8 mouse cellular contexts compared by ENCODE assay signal in genomic region chr6:29198309-29199222, GRCm38 (mm10). TPM values are rescaled to one million over a fixed set of nuclear protein-coding genes. Genes with fewer than 3 reads are reported as not detected.
DNase-seq lines count a peak whose midpoint lies in the region; ATAC-seq and TF ChIP-seq lines count a peak whose summit lies in the region.

No protein-coding gene starts in this region.

- peak overlapping the region; percentile 38 for H3K4me3 ChIP-seq in embryonic facial prominence, embryonic 13.5 days
- H3K4me3 ChIP-seq in heart, embryonic 10.5 days = peak overlapping the region; percentile 58
- peak overlapping the region; percentile 28 for H3K4me3 ChIP-seq in kidney, embryonic 14.5 days (ENCODE audit: low read length)
- H3K4me3 ChIP-seq in limb, embryonic 14.5 days (replicated peaks; ENCODE audit: low read length) = peak overlapping the region; percentile 24
- H3K4me3 ChIP-seq in midbrain, postnatal 0 days (ENCODE audit: low read depth, low read length) = peak overlapping the region; percentile 30; the same call in 1 of the 2 replicates

- peaks cover 15% of the 10 kb centered on the region for H3K27me3 ChIP-seq in embryonic facial prominence, embryonic 13.5 days
- H3K27me3 ChIP-seq in heart, embryonic 10.5 days (ENCODE audit: insufficient read depth, poor library complexity, severe bottlenecking) = peaks cover 35% of the 10 kb centered on the region
- H3K27me3 ChIP-seq in kidney, embryonic 14.5 days (ENCODE audit: control insufficient read depth, insufficient read depth, low read length) = no peaks in the 10 kb centered on the region
- H3K27me3 ChIP-seq in limb, embryonic 14.5 days (ENCODE audit: control insufficient read depth, insufficient read depth, low read length) = no peaks in the 10 kb centered on the region
- H3K27me3 ChIP-seq in midbrain, postnatal 0 days (ENCODE audit: insufficient read depth, low read length) = no peaks in the 10 kb centered on the region

- H3K9me3 ChIP-seq in embryonic facial prominence, embryonic 13.5 days = no peaks in the 10 kb centered on the region
- no peaks in the 10 kb centered on the region for H3K9me3 ChIP-seq in heart, embryonic 10.5 days
- H3K9me3 ChIP-seq in kidney, embryonic 14.5 days (ENCODE audit: control insufficient read depth, low read length) = no peaks in the 10 kb centered on the region
- H3K9me3 ChIP-seq in limb, embryonic 14.5 days (ENCODE audit: control insufficient read depth, low read length) = no peaks in the 10 kb centered on the region
- no peaks in the 10 kb centered on the region for H3K9me3 ChIP-seq in midbrain, postnatal 0 days (ENCODE audit: low read length)

- peak; percentile 64; the same call in 1 of the 2 replicates for ATAC-seq in embryonic facial prominence, embryonic 13.5 days (ENCODE audit: insufficient number of reproducible peaks, insufficient read depth, low FRiP score, low TSS enrichment, low read depth)
- ATAC-seq in kidney, embryonic 14.5 days (ENCODE audit: low FRiP score, low TSS enrichment) = peak; percentile 84
- peak; percentile 89 for ATAC-seq in limb, embryonic 14.5 days (ENCODE audit: low FRiP score, low read depth)
- peak; percentile 82 for ATAC-seq in midbrain, postnatal 0 days (ENCODE audit: low FRiP score)

- H3K9ac ChIP-seq in embryonic facial prominence, embryonic 13.5 days = peak overlapping the region; percentile 57
- H3K9ac ChIP-seq in kidney, embryonic 14.5 days (ENCODE audit: low read depth, low read length) = no peak overlapping the region
- peak overlapping the region; percentile 22; the same call in 1 of the 2 replicates for H3K9ac ChIP-seq in limb, embryonic 14.5 days (ENCODE audit: low read depth, low read length, severe bottlenecking)
- H3K9ac ChIP-seq in midbrain, postnatal 0 days (replicated peaks; ENCODE audit: low read length, poor library complexity, severe bottlenecking) = peak overlapping the region; percentile 39; the same call in 1 of the 2 replicates

- no peak for TF ChIP-seq POLR2A in limb, embryonic 14.5 days (IDR thresholded peaks at IDR 0.05; ENCODE audit: borderline replicate concordance, extremely low read depth, insufficient read depth, insufficient read length)

- peak; percentile 52 for DNase-seq in 3134 (ENCODE audit: extremely low read depth, insufficient read length, low spot score)
- peak; percentile 88 for DNase-seq in adrenal gland, postnatal 25 days
- peak; percentile 95 for DNase-seq in heart, embryonic 10.5 days (ENCODE audit: low spot score)
- peak; percentile 95 for DNase-seq in limb, embryonic 14.5 days (ENCODE audit: low spot score)
- peak; percentile 98 for DNase-seq in midbrain, postnatal 0 days (ENCODE audit: low spot score)
- DNase-seq in spleen, postnatal 10 days (ENCODE audit: low spot score in 2 of 2) = peak; percentile 57 to 86

- H3K36me3 ChIP-seq in embryonic facial prominence, embryonic 13.5 days = peaks cover 30% of the 10 kb centered on the region
- H3K36me3 ChIP-seq in heart, embryonic 10.5 days = peaks cover 29% of the 10 kb centered on the region
- H3K36me3 ChIP-seq in kidney, embryonic 14.5 days (ENCODE audit: control insufficient read depth, insufficient read depth, low read length) = peaks cover 2% of the 10 kb centered on the region; the same call in 1 of the 2 replicates
- peaks cover 14% of the 10 kb centered on the region for H3K36me3 ChIP-seq in limb, embryonic 14.5 days (ENCODE audit: control insufficient read depth, insufficient read depth, low read length)
- H3K36me3 ChIP-seq in midbrain, postnatal 0 days (ENCODE audit: insufficient read depth, low read length) = peaks cover 28% of the 10 kb centered on the region

- H3K4me1 ChIP-seq in embryonic facial prominence, embryonic 13.5 days = peaks cover 10% of the 10 kb centered on the region
- H3K4me1 ChIP-seq in heart, embryonic 10.5 days = peaks cover 32% of the 10 kb centered on the region
- H3K4me1 ChIP-seq in kidney, embryonic 14.5 days (ENCODE audit: control insufficient read depth, insufficient read depth, low read length) = 0 out of 2 replicates have a peak, but pooled peaks cover 4% of the 10 kb centered on the region
- H3K4me1 ChIP-seq in limb, embryonic 14.5 days (ENCODE audit: control insufficient read depth, insufficient read depth, low read length) = no peaks in the 10 kb centered on the region; the same call in 1 of the 2 replicates
- H3K4me1 ChIP-seq in midbrain, postnatal 0 days (ENCODE audit: insufficient read depth, low read length) = 0 out of 2 replicates have a peak, but pooled peaks cover 7% of the 10 kb centered on the region

- peak; percentile 95 for TF ChIP-seq CTCF in midbrain, postnatal 0 days (IDR thresholded peaks at IDR 0.05)

- no peak overlapping the region for H3K27ac ChIP-seq in embryonic facial prominence, embryonic 13.5 days
- H3K27ac ChIP-seq in heart, embryonic 10.5 days = peak overlapping the region; percentile 36
- no peak overlapping the region for H3K27ac ChIP-seq in kidney, embryonic 14.5 days (ENCODE audit: low read depth, low read length)
- H3K27ac ChIP-seq in limb, embryonic 14.5 days (replicated peaks; ENCODE audit: low read depth, low read length) = no peak overlapping the region
- H3K27ac ChIP-seq in midbrain, postnatal 0 days (ENCODE audit: low read depth, low read length) = peak overlapping the region; percentile 40

- 13% methylated on average over 25 of the region's 25 CpGs for WGBS in embryonic facial prominence, embryonic 13.5 days
- WGBS in heart, embryonic 10.5 days = 15% methylated on average over 25 of the region's 25 CpGs
- 12% methylated on average over 25 of the region's 25 CpGs for WGBS in kidney, embryonic 14.5 days
- WGBS in limb, embryonic 14.5 days = 15% methylated on average over 25 of the region's 25 CpGs
- WGBS in midbrain, postnatal 0 days = 5% methylated on average over 25 of the region's 25 CpGs

- peak overlapping the region; percentile 59 for H3K4me2 ChIP-seq in embryonic facial prominence, embryonic 13.5 days
- peak overlapping the region; percentile 38 for H3K4me2 ChIP-seq in kidney, embryonic 14.5 days (replicated peaks; ENCODE audit: low read depth, low read length)
- H3K4me2 ChIP-seq in limb, embryonic 14.5 days (replicated peaks; ENCODE audit: low read depth, low read length, severe bottlenecking) = peak overlapping the region; percentile 51
- H3K4me2 ChIP-seq in midbrain, postnatal 0 days (ENCODE audit: low read depth, low read length, poor library complexity, severe bottlenecking) = peak overlapping the region; percentile 55

RNA-seq across cellular contexts. Expression of gene Impdh1, which starts 17.6 kb away (rescaled TPM):
- total RNA-seq in adrenal gland, postnatal 25 days (2021) = 76.4 and 81.1 TPM in 2 replicates
- 39.1 and 39.5 TPM in 2 replicates for polyA plus RNA-seq in embryonic facial prominence, embryonic 13.5 days (2015; fragmentation: Nextera tagmentation; extraction: Ambion mirVana)
- polyA plus RNA-seq in heart, embryonic 10.5 days (2016; fragmentation: Nextera tagmentation; extraction: Ambion mirVana) = 50.7 and 54.0 TPM in 2 replicates
- 26.3 and 41.7 TPM in 2 replicates for polyA plus RNA-seq in kidney, embryonic 14.5 days (2014; fragmentation: Nextera tagmentation; extraction: Ambion mirVana)
- polyA plus RNA-seq in limb, embryonic 14.5 days (2012; rRNA removed) = 42.1 and 53.1 TPM in 2 replicates
- polyA plus RNA-seq in limb, embryonic 14.5 days (2014; fragmentation: Nextera tagmentation; extraction: Ambion mirVana) = 46.6 and 49.2 TPM in 2 replicates
- 35.6 and 37.5 TPM in 2 replicates for total RNA-seq in midbrain, postnatal 0 days (2014; rRNA removed)
- polyA plus RNA-seq in midbrain, postnatal 0 days (2015; fragmentation: Nextera tagmentation; extraction: Ambion mirVana) = 60.6 and 62.1 TPM in 2 replicates

RNA-seq across cellular contexts. Expression of gene Prrt4, which starts 19.2 kb away (rescaled TPM):
- total RNA-seq in adrenal gland, postnatal 25 days (2021) = 2.9 and 6.2 TPM in 2 replicates
- polyA plus RNA-seq in embryonic facial prominence, embryonic 13.5 days (2015; fragmentation: Nextera tagmentation; extraction: Ambion mirVana) = 1.2 and 1.3 TPM in 2 replicates
- 3.2 and 4.3 TPM in 2 replicates for polyA plus RNA-seq in heart, embryonic 10.5 days (2016; fragmentation: Nextera tagmentation; extraction: Ambion mirVana)
- polyA plus RNA-seq in kidney, embryonic 14.5 days (2014; fragmentation: Nextera tagmentation; extraction: Ambion mirVana) = 0.96 and 1.4 TPM in 2 replicates
- 1.2 and 1.8 TPM in 2 replicates for polyA plus RNA-seq in limb, embryonic 14.5 days (2012; rRNA removed)
- polyA plus RNA-seq in limb, embryonic 14.5 days (2014; fragmentation: Nextera tagmentation; extraction: Ambion mirVana) = 0.92 and 1.1 TPM in 2 replicates
- total RNA-seq in midbrain, postnatal 0 days (2014; rRNA removed) = 31.9 and 40.2 TPM in 2 replicates
- 15.4 and 16.6 TPM in 2 replicates for polyA plus RNA-seq in midbrain, postnatal 0 days (2015; fragmentation: Nextera tagmentation; extraction: Ambion mirVana)

RNA-seq across cellular contexts. Expression of gene Rbm28, which starts 33.8 kb away (rescaled TPM):
- 33.1 and 34.2 TPM in 2 replicates for total RNA-seq in adrenal gland, postnatal 25 days (2021)
- 47.4 and 50.6 TPM in 2 replicates for polyA plus RNA-seq in embryonic facial prominence, embryonic 13.5 days (2015; fragmentation: Nextera tagmentation; extraction: Ambion mirVana)
- 30.0 and 44.4 TPM in 2 replicates for polyA plus RNA-seq in heart, embryonic 10.5 days (2016; fragmentation: Nextera tagmentation; extraction: Ambion mirVana)
- 65.1 and 65.8 TPM in 2 replicates for polyA plus RNA-seq in kidney, embryonic 14.5 days (2014; fragmentation: Nextera tagmentation; extraction: Ambion mirVana)
- 45.9 and 59.8 TPM in 2 replicates for polyA plus RNA-seq in limb, embryonic 14.5 days (2012; rRNA removed)
- 35.7 and 47.7 TPM in 2 replicates for polyA plus RNA-seq in limb, embryonic 14.5 days (2014; fragmentation: Nextera tagmentation; extraction: Ambion mirVana)
- 17.8 and 25.2 TPM in 2 replicates for total RNA-seq in midbrain, postnatal 0 days (2014; rRNA removed)
- polyA plus RNA-seq in midbrain, postnatal 0 days (2015; fragmentation: Nextera tagmentation; extraction: Ambion mirVana) = 18.8 and 20.9 TPM in 2 replicates

Comparison
In these comparisons a context has a peak if more than half of its experiments do, and no peak if none do; other contexts are left out.
1. H3K27ac ChIP-seq: peak in heart, embryonic 10.5 days (single experiment) and midbrain, postnatal 0 days (single experiment); none in embryonic facial prominence, embryonic 13.5 days (single experiment), kidney, embryonic 14.5 days (single experiment) and limb, embryonic 14.5 days (single experiment).
2. Peak in every context shown above with its lines, with median percentiles within 50 percentile points of each other: DNase-seq, ATAC-seq, H3K4me2 ChIP-seq and H3K4me3 ChIP-seq.